Mouse (Mus musculus) ES-Bruce4 (cell line): ENCODE results near the gene Foxk2. TPM values are rescaled to one million over a fixed set of nuclear protein-coding genes. Genes with fewer than 3 reads are reported as not detected.
A peak's percentile ranks its signal among the peaks of the same experiment; 100 is the strongest.

Experiments
- H3K27ac ChIP-seq: 2 replicates; pipeline ENCODE4 v1.5.1; 2012; ENCODE audit warnings: low read length, inconsistent platforms; ENCODE audit not compliant: insufficient read depth
- H3K27me3 ChIP-seq: 2 replicates; pipeline ENCODE4 v1.6.1; 2012; ENCODE audit warnings: mild to moderate bottlenecking, low read length, inconsistent platforms; ENCODE audit not compliant: control insufficient read depth, poor library complexity, insufficient read depth, severe bottlenecking
- H3K36me3 ChIP-seq: 2 replicates; pipeline ENCODE4 v1.6.1; 2012; ENCODE audit warnings: inconsistent platforms, mild to moderate bottlenecking, low read length, moderate library complexity; ENCODE audit not compliant: control insufficient read depth, poor library complexity, insufficient read depth, severe bottlenecking
- H3K4me1 ChIP-seq: one replicate; pipeline ENCODE4 v1.8.1; 2011; ENCODE audit warnings: low read length; ENCODE audit not compliant: control insufficient read depth, insufficient read depth
- H3K4me3 ChIP-seq: 2 replicates; pipeline ENCODE4 v1.5.1; 2011; ENCODE audit warnings: low read depth, mild to moderate bottlenecking, low read length
- H3K9ac ChIP-seq: 2 replicates; pipeline ENCODE4 v1.6.1; 2012; ENCODE audit warnings: low read depth, mild to moderate bottlenecking, inconsistent platforms; ENCODE audit not compliant: poor library complexity, severe bottlenecking
- H3K9me3 ChIP-seq: replicated peaks from 2 replicates; pipeline ENCODE4 v1.6.1; 2012; ENCODE audit warnings: mild to moderate bottlenecking, low read length, inconsistent platforms; ENCODE audit not compliant: control insufficient read depth, poor library complexity, insufficient read depth, severe bottlenecking
- CTCF ChIP-seq: IDR thresholded peaks from one replicate; pipeline ENCODE4 v1.8.1; 2011; ENCODE audit warnings: low read depth, low read length
- EP300 ChIP-seq: IDR thresholded peaks from 2 replicates; pipeline ENCODE4 v1.6.1; 2011; ENCODE audit warnings: low read depth, low read length; ENCODE audit not compliant: insufficient read depth
- POLR2A ChIP-seq: IDR thresholded peaks from one replicate; pipeline ENCODE4 v1.8.1; 2011; ENCODE audit warnings: low read length; ENCODE audit not compliant: insufficient read depth
- polyA plus RNA-seq: library from polyadenylated mRNA; stranded (reverse); fragments of >200 nt; gene quantifications from 2 replicates; pipeline ENCODE4 v1.2.4, GENCODE M21; 2011; ENCODE audit warnings: low read depth; ENCODE audit not compliant: missing spikeins, insufficient read depth, insufficient read length

Gene Foxk2
- polyA plus RNA-seq, 1 experiment: 68.1 TPM

DNA sequence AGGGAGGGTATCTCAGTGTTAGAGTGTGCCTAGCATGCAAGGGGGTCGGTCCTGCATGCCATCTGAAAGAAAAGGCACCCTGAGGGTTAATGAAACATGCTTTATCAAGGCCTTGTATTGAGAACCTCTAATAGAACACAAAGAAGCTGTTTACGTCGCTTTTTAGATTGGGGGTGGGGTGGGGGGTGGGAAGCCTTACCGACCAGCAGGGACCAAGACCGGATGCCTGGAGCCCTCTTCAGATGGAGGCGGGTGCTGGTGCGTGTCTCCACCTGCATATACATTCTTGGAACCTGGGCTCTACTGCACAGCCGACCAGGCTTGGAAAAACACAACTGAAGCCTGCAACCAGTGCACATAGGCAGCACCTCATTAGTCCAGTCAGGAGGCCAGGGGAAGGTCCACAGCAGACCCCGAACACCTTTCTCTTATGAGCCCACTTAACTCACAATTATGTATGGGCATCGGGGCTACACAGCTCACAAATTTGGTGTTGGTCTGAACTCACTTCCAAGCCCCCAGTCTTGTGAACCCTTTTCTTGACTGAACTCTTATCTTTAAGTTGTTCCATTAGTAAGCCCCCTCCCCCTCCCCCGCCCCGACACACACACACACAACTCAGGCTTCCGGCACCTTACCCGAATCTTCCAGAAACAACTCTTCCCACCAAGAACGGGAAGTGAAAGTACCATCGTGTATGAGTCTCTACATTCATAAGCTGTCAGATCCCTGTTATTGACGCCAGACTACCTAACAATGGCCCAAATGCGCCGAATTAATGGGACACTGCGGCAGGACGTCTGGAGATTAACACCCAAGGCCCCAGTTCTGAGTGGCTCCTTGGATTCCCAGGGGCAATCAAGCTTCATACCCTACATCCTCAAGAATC is 31.4 kb upstream of the Foxk2 start:
- Histone ChIP-seq H3K27me3 (no peaks in the 10 kb centered on the region), H3K27ac (no peak overlapping the region), H3K9me3 (no peaks in the 10 kb centered on the region), H3K9ac (peak overlapping the region; percentile 92), H3K36me3 (0 out of 2 replicates have a peak, but pooled peaks cover 3% of the 10 kb centered on the region), H3K4me1 (peaks cover 2% of the 10 kb centered on the region), H3K4me3 (peak overlapping the region; percentile 97)
- TF ChIP-seq POLR2A (no peak), EP300 (no peak), CTCF (no peak)

- Histone ChIP-seq H3K27ac (no peak within 1 kb of the TSS), H3K9ac (peak within 1 kb of the TSS; percentile 92), H3K36me3 (0 out of 2 replicates have a peak, but pooled peaks cover 3% of the 10 kb centered on the region), H3K4me1 (peaks cover 2% of the 10 kb centered on the region), H3K9me3 (no peaks in the 10 kb centered on the region), H3K4me3 (peak within 1 kb of the TSS; percentile 97), H3K27me3 (no peaks in the 10 kb centered on the region)
- TF ChIP-seq POLR2A (peak; percentile 35), EP300 (no peak)
Observed at GRCm38 (mm10) chr11:121229018-121229439, 30.8 kb upstream of the Foxk2 start, which contains the start of gene Cybc1. Gene Cybc1, minus strand, starts transcription at chr11:121229322.

- Histone ChIP-seq H3K4me3 (no peak overlapping the region), H3K9ac (no peak overlapping the region), H3K9me3 (no peaks in the 10 kb centered on the region), H3K4me1 (peaks cover 2% of the 10 kb centered on the region), H3K36me3 (no peaks in the 10 kb centered on the region), H3K27me3 (no peaks in the 10 kb centered on the region), H3K27ac (no peak overlapping the region)
- TF ChIP-seq POLR2A (no peak), EP300 (no peak), CTCF (no peak)
Observed at GRCm38 (mm10) chr11:121231191-121231590, 28.6 kb upstream of the Foxk2 start.

DNA sequence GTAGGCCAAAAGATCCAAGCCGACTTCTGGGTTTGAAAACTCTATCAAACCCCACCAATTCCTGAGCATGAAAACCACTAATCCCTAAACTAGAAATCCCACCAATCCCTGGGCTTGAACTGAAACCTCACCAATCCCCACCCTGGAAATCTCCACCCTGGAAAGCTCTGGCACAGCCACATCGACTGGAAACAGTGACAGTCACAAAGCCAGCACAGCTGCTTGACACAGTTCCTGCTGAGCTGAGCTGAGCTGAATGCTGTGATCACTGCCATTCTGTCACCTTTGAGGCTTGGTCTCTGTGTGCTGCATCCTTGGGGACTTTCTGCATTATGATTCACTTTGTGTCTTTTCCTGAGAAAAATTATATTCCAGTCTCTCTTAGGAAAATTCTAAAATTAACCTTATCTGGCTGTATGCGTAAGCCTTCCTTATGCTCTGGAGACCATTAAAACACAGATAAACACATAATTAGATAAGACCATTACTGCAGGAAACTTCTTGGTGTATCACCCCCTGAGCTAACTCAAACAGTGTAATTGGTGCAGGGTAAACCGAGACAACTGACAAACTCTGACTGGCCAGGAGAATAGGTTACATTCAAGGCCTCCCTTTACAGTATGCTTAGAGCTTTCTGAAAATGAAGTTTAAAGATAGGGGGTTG is 28.0 kb upstream of the Foxk2 start:
- H3K4me3 ChIP-seq: no peak overlapping the region
- H3K27me3 ChIP-seq: no peaks in the 10 kb centered on the region
- no peaks in the 10 kb centered on the region for H3K9me3 ChIP-seq
- no peaks in the 10 kb centered on the region for H3K36me3 ChIP-seq
- H3K4me1 ChIP-seq: peaks cover 2% of the 10 kb centered on the region
- no peak overlapping the region for H3K27ac ChIP-seq
- no peak overlapping the region for H3K9ac ChIP-seq
- no peak for TF ChIP-seq CTCF
- TF ChIP-seq POLR2A: no peak

DNA sequence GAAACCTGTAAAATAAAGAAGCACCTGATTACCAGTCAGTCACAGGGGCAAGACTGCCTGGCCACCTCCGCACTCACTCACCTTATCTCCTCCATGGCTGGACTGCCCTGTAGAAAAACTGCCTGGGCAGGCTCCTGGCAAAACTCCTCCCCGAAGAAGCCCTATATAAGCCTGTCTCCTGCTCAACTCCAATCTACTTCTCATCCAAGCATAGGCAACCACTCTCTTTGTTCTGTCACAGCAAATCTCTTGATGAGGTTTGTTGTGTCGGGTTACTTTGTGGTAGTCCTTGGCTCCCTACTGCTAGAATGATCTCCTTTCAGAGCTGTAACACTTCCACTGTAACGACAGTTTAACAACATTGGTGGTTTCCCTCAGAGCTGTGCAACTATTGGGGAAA is 27.1 kb upstream of the Foxk2 start:
- Histone ChIP-seq H3K27me3 (no peaks in the 10 kb centered on the region), H3K27ac (no peak overlapping the region), H3K4me1 (peaks cover 2% of the 10 kb centered on the region), H3K9me3 (no peaks in the 10 kb centered on the region), H3K9ac (no peak overlapping the region), H3K4me3 (no peak overlapping the region), H3K36me3 (no peaks in the 10 kb centered on the region)
- TF ChIP-seq EP300: no peak
- TF ChIP-seq CTCF: no peak
- no peak for TF ChIP-seq POLR2A

DNA sequence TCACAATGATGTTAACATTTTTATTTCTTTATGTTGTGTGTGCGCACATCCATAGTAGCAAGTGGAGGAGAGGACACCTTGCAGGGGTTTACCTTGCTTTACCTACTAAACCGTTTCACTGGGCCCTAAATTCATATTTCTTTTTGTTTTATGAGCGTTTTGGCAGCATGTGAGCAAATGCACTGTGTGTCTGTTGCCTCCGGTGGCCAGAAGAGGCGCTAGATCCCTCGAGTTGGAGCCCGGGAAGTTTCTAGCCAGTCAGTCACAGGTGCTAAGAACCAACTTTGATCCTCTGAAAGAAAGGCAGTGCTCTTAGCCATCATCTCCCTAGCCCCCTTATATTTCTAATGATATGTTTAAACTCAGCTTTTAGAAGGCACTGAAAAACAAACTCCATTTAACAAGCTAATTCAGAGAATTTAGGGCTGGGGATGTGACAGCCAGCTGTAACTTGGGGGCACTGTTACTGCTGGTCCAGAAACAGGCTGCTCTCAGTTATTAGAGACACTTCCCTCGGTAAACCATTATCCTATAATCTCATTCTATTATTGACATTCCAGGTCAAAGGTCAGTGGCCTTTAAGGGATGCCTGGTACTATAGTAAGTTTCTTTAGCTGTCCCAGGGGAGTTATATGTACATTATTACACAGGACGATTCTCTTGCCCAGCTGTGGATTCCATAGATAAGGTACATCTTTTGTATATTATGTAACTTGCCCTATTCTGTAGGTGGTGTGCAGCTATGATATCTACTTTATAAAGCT is 24.1 kb upstream of the Foxk2 start:
- no peaks in the 10 kb centered on the region for H3K27me3 ChIP-seq
- peak overlapping the region; percentile 37 for H3K9ac ChIP-seq
- TF ChIP-seq EP300 (no peak), CTCF (peak; percentile 80)
- H3K27ac ChIP-seq: no peak overlapping the region
- no peak overlapping the region for H3K4me3 ChIP-seq
- H3K4me1 ChIP-seq: no peaks in the 10 kb centered on the region
- no peaks in the 10 kb centered on the region for H3K9me3 ChIP-seq
- no peaks in the 10 kb centered on the region for H3K36me3 ChIP-seq
